Mouse (Mus musculus) embryo, embryonic 10.5 days (tissue): Measurements from ENCODE around the gene Tec.

Source experiments
- DNase-seq: peaks from one replicate; pipeline ENCODE4 v3.0.0-alpha.2; 2015; ENCODE audit warnings: low spot score

Tec gene

GRCm38 (mm10) chr5:72820036-72820640 lies 48.1 kb downstream of the Tec start:
- DNase-seq: no peak

DNA sequence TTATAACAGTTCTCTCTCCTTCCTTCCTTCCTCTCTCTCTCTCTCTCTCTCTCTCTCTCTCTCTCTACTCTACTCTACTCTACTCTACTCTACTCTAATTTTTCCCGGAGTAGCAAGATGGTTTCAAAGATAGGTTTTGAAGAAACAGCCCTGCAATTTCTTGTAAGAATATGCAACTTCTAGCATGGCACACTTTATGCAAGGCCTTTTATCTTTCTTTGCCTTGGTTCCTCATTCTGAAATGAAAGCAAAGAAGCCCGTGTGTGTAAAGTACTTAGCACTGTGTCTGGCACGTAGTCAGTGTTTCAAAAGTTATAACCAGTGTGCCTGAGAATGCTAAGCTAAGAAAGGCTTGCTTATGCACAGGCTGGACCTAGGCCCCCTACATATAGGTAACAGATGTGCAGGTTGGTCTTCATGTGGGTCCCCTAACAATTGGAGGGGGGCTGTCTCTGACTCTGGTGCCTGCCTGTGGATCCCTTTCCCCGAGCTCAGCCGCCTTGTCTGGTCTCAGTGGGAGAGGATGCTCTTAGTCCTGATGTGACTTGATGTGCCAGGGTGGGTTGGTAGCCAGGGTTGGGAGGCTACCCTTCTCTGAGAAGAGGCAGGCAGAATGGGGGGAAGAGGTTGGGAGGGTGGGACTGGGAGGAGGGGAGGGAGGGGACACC lies 49.6 kb downstream of the Tec start:
- no peak for DNase-seq

- peak; percentile 67 for DNase-seq
Observed at GRCm38 (mm10) chr5:72817523-72818091, 50.7 kb downstream of the Tec start.

DNA sequence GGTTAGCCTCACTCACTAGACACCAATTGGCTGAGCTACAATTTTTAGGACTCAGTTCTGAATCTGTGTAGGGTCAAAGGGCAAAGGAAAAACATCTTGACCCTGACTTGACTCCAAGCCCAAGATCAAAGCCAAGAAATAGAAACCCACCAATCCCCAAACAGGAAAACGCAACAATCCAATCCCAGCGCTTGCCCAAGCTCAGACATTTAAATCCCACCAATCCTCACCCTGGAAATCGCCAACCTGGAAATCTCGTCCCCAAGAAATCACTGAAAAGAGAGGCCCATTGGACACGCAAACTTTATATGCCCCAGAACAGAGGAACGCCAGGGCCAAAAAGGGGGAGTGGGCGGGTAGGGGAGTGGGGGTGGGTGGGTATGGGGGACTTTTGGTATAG lies 51.3 kb downstream of the Tec start:
- peak; percentile 73 for DNase-seq

DNA sequence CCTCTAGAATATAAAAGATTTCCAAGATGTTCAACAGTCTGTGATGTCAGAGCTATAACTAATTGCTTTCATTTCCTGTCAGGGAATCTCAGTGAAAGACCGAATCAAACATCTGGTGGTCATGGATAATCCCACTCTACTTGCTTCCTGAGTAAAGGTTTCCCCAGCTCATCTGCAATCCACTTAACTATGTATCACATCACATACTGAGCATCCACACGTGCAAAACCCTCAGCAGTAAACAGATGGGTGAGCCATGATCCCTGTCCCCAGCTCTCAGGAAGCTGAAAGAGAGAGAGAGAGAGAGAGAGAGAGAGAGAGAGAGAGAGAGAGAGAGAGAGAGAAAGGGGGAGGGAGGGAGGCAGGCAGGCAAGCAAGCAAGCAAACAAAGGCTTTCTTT lies 51.8 kb downstream of the Tec start:
- peak; percentile 48 for DNase-seq

GRCm38 (mm10) chr5:72816046-72816445 lies 52.2 kb downstream of the Tec start:
- DNase-seq: no peak

- no peak for DNase-seq
Observed at GRCm38 (mm10) chr5:72815361-72815760, 52.9 kb downstream of the Tec start.

DNA sequence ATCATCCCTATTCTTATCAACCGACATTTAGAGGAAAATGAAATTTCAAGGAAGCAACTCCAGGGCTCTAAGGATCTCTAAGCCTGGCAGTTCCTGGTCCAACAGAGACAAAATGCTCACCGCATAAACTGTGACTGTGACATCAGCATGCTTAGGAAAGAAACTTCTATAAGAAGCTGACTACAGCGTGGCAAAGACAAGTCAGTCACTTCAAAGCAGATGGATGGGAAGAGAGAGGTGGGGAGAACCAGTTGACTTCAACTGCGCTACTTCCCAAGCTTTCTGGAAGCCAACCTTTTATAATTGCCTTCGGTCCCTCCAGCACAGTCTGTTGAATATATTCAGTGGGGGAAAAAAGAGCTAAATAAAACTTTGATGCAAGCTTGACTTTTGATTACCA lies 54.2 kb downstream of the Tec start:
- no peak for DNase-seq

- no peak for DNase-seq
Observed at GRCm38 (mm10) chr5:72812908-72813307, 55.4 kb downstream of the Tec start.

DNA sequence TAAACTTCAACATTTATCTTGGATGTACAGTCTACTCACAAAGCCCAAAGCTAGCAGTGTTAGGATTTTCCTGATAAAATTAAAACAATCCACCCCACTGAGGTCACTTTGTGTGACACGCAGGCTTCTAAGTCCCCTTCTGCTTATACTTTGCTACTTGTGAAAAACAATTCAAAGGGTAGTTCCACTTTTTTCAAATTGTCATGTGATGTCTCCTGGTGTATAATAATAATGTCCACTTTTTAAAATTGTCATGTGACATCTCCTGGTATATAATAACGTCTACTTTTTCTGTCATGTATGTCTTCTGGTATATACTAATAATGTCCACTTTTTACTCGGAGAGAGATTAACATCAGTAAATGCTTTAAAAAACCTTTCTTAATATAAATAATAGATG lies 56.0 kb downstream of the Tec start:
- DNase-seq: no peak

GRCm38 (mm10) chr5:72811397-72811796 lies 56.9 kb downstream of the Tec start:
- DNase-seq: no peak

DNA sequence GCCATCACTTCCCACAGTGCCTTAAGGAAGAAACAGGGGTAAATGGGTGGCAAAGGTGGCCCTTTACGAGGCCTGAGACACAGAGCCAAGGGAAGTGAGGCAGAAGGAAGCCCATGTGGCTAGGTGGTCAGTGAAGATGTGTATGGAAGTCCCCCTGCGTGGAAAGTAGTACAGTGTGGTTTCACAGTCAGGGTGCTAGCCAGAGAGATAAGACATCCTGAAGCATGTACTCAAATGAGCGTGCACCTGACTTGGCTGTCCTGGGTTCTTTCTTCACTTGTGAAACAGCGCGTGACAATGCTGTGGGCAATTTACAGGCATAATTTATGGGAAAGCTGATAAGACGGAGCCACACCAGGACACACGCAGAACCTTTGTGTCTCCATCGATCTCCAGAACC lies 57.3 kb downstream of the Tec start:
- no peak for DNase-seq

- no peak for DNase-seq
Observed at GRCm38 (mm10) chr5:72809480-72809879, 58.8 kb downstream of the Tec start.

DNA sequence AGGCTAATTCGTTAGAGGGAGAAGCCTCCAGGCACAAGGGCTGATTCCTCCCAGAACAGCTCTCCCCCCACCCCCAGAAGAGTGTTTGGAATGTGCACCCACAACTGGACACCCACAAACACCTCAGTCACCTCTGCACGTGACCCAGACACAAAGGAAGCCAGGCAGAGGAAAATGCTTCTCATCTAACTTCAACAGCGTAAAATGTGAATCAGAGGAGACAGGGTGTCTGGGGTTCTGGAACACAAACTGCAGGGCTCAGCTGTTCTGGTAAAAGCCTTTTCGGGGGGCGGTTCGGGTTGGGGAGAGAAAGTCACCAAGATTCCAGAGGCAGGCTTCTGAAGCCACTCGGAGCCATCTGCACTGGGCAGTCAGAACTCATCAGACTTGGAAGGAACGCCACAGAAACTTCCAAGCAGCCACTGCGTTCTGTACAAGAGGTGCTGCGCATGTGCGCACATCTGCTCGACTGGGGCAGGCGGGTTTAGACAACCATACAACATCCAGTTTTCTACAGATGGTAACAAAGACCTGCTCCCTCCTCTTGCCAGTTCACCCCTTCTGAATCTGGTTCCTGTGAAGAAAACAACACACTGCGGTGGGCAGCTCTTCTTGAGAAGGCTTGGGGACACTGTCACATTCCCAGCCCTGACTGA lies 59.7 kb downstream of the Tec start:
- DNase-seq: no peak

- DNase-seq: no peak
Observed at GRCm38 (mm10) chr5:72802851-72803250, 65.4 kb downstream of the Tec start.

GRCm38 (mm10) chr5:72798563-72798962 lies 69.7 kb downstream of the Tec start:
- no peak for DNase-seq

DNA sequence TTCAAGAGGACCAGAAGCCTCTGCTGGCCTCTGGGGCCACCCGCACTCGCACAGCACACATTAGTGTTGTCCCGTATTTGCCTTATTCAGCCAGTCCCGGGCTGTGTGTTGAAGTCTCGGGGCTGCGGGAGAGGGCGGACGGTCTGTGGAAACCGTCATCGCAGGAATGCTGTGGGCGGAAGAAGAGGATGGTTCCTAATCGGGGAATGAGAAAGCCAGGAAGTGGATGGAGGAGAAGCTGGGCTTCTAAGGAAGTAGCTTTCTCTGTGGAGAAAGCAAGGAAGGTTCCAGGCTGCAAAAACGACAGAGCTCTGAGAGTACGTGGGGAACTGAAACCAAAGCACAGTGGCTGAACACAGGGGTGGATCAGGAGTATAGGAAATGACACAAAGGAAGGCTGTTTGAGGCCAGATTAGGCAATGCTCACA lies 72.1 kb downstream of the Tec start:
- no peak for DNase-seq

DNA sequence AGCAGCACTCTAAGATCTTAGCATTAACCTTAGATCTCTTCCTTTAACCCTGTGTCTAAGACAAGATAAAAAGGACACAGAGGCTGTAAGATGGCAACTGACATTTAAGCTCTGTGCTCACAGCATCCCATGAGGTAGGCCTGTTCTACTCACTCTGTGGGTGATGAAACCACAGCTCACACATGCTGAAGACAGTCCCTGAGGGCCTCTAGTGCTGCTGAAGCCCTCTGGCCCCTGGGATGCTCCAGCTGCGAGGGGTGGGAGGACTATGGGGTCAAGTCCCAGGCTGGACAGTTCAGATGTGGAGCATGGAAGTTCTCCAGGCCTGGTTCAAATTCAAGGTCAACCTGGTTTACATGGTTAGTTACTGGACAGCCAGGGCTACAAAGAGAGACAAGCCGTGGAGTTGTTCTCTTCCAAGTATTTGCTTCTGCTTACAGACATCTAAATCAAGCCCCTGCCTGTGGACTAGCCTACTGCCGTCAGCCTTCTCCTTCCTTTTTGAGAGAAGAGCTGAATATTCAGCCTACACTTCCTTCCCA lies 74.9 kb downstream of the Tec start:
- DNase-seq: no peak

DNA sequence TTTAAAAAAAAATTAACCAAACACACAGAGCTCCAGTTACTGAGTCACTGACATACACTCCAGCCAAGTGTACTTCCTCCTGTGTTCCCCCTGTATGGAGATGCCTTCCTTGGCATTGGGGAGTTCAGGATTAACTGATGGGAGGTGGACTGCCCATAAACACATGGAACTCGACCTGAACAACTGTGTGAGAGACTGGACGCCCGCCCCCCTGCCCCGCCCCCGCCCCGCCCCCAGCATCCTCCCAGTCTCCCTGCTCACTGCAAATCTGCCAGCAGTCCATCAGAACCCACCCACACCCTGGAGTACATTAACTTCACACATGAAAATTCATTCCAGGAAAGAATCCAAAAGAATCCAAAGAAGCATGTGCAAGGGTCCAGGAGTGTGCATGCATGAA lies 76.5 kb downstream of the Tec start:
- no peak for DNase-seq

DNA sequence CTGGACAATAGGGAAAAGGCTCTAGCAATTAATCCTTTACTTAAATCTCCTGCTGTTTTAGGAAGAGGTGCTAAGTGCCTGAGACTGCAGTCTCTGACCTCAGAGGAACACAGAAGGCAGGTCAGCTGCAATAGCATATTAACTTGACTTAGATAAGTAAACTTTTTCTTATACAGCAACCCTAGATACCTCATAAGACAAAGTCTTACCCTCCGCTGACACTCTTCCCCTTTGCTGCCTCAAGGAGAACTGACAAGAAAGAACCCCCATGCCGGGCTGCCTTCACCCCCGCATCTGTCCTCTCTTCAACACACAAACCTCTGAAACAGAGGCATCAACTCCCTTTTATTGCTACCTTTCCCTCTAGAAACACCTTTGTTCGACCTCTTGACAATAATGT lies 76.9 kb downstream of the Tec start:
- DNase-seq: no peak

GRCm38 (mm10) chr5:72785451-72785850 lies 82.8 kb downstream of the Tec start:
- peak; percentile 16 for DNase-seq

DNA sequence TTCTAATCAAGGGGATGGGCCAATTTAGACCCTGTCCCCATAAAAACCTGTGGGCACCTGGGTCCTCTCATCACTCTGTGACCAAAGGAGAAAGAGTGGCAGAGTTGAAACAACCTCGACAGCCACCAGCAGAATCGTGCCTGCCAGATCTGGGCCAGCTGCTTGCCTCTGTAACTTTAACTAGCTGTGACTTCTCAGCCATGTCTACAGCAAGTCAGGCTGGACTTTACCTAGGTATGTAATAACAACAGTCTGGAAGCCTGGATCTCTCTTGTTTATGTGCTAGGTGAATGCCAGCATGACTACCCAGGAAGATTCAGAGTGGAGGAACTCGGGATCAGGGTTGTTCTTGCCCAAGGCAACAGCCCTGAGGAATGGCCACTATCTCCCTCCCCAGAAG lies 83.6 kb downstream of the Tec start:
- no peak for DNase-seq

GRCm38 (mm10) chr5:72783957-72784356 lies 84.3 kb downstream of the Tec start:
- no peak for DNase-seq
